Mouse (Mus musculus) bone marrow macrophage, adult 2 months (primary cell): ENCODE data around the gene Nr4a3. TPM values are rescaled to one million over a fixed set of nuclear protein-coding genes. Genes with fewer than 3 reads are reported as not detected.

Source experiments
- H3K27ac ChIP-seq: 2 replicates; pipeline ENCODE4 v1.5.1; 2012; ENCODE audit warnings: low read depth, low read length; ENCODE audit not compliant: insufficient read depth
- H3K4me1 ChIP-seq: 2 replicates; pipeline ENCODE4 v1.6.1; 2012; ENCODE audit warnings: low read length; ENCODE audit not compliant: control insufficient read depth, insufficient read depth
- H3K4me3 ChIP-seq: 2 replicates; pipeline ENCODE4 v1.5.1; 2012; ENCODE audit warnings: mild to moderate bottlenecking, low read length, moderate library complexity; ENCODE audit not compliant: insufficient read depth
- CTCF ChIP-seq: IDR thresholded peaks from 2 replicates; pipeline ENCODE4 v1.5.1; 2012; ENCODE audit warnings: low read depth, mild to moderate bottlenecking, low read length, moderate library complexity
- POLR2A ChIP-seq: IDR thresholded peaks from 2 replicates; pipeline ENCODE4 v1.6.1; 2012; ENCODE audit warnings: mild to moderate bottlenecking, low read depth, low read length, borderline replicate concordance
- polyA plus RNA-seq: library from polyadenylated mRNA; stranded (reverse); fragments of >200 nt; gene quantifications from 2 replicates; pipeline ENCODE4 v1.2.4, GENCODE M21; 2012; ENCODE audit not compliant: missing spikeins, insufficient read depth, insufficient read length

Gene Nr4a3
- polyA plus RNA-seq, 1 experiment: not detected

GRCm38 (mm10) chr4:48074451-48075240 lies 29.7 kb downstream of the Nr4a3 start:
- TF ChIP-seq CTCF (no peak), POLR2A (no peak)
- Histone ChIP-seq H3K4me3 (no peak overlapping the region), H3K27ac (no peak overlapping the region), H3K4me1 (peaks cover 13% of the 10 kb centered on the region)

GRCm38 (mm10) chr4:48076693-48077471 lies 31.9 kb downstream of the Nr4a3 start:
- TF ChIP-seq POLR2A (no peak), CTCF (no peak)
- H3K27ac ChIP-seq: no peak overlapping the region
- H3K4me3 ChIP-seq: no peak overlapping the region
- H3K4me1 ChIP-seq: peaks cover 13% of the 10 kb centered on the region

- peaks cover 13% of the 10 kb centered on the region for H3K4me1 ChIP-seq
- TF ChIP-seq CTCF: no peak
- TF ChIP-seq POLR2A: no peak
- H3K27ac ChIP-seq: no peak overlapping the region
- H3K4me3 ChIP-seq: no peak overlapping the region
Observed at GRCm38 (mm10) chr4:48078213-48078612, 33.3 kb downstream of the Nr4a3 start.

- no peak for TF ChIP-seq POLR2A
- Histone ChIP-seq H3K27ac (no peak overlapping the region), H3K4me1 (peaks cover 13% of the 10 kb centered on the region), H3K4me3 (no peak overlapping the region)
Observed at GRCm38 (mm10) chr4:48079285-48080039, 34.5 kb downstream of the Nr4a3 start.

GRCm38 (mm10) chr4:48083452-48083851 lies 38.5 kb downstream of the Nr4a3 start:
- Histone ChIP-seq H3K4me1 (no peaks in the 10 kb centered on the region), H3K27ac (no peak overlapping the region), H3K4me3 (no peak overlapping the region)
- TF ChIP-seq CTCF (no peak), POLR2A (no peak)

GRCm38 (mm10) chr4:48086609-48087008 lies 41.7 kb downstream of the Nr4a3 start:
- no peak overlapping the region for H3K4me3 ChIP-seq
- no peak for TF ChIP-seq CTCF
- no peak for TF ChIP-seq POLR2A
- H3K27ac ChIP-seq: no peak overlapping the region
- H3K4me1 ChIP-seq: no peaks in the 10 kb centered on the region

- H3K4me1 ChIP-seq: no peaks in the 10 kb centered on the region
- no peak overlapping the region for H3K27ac ChIP-seq
- TF ChIP-seq CTCF (no peak), POLR2A (no peak)
- no peak overlapping the region for H3K4me3 ChIP-seq
Observed at GRCm38 (mm10) chr4:48087497-48087896, 42.5 kb downstream of the Nr4a3 start.

- H3K4me3 ChIP-seq: no peak overlapping the region
- H3K4me1 ChIP-seq: no peaks in the 10 kb centered on the region
- no peak for TF ChIP-seq CTCF
- TF ChIP-seq POLR2A: no peak
- H3K27ac ChIP-seq: no peak overlapping the region
Observed at GRCm38 (mm10) chr4:48093221-48093620, 48.3 kb downstream of the Nr4a3 start.

GRCm38 (mm10) chr4:48100217-48100616 lies 55.3 kb downstream of the Nr4a3 start:
- Histone ChIP-seq H3K27ac (no peak overlapping the region), H3K4me3 (no peak overlapping the region), H3K4me1 (no peaks in the 10 kb centered on the region)
- TF ChIP-seq POLR2A: no peak
- no peak for TF ChIP-seq CTCF

- TF ChIP-seq CTCF (no peak), POLR2A (no peak)
Observed at GRCm38 (mm10) chr4:48101981-48102380, 57.0 kb downstream of the Nr4a3 start.

More at GRCm38 (mm10) chr4:48101981-48102380, 57.0 kb downstream of the Nr4a3 start:
- Histone ChIP-seq H3K4me3 (no peak overlapping the region), H3K27ac (no peak overlapping the region), H3K4me1 (no peaks in the 10 kb centered on the region)
